Mouse (Mus musculus): ENCODE measurements around the gene Cyp2d10.

- TF ChIP-seq TCF12 (IDR thresholded peaks at IDR 0.05; ENCODE audit: insufficient read depth, poor library complexity, severe bottlenecking) (no peak), SRF (IDR thresholded peaks at IDR 0.05; ENCODE audit: control insufficient read depth, insufficient read length, low read depth) (no peak), MAX (IDR thresholded peaks at IDR 0.05; ENCODE audit: low read depth) (no peak), E2F4 (IDR thresholded peaks at IDR 0.05; ENCODE audit: insufficient read depth) (no peak), POLR2A (IDR thresholded peaks at IDR 0.05; ENCODE audit: insufficient read length, low read depth) (no peak), USF1 (IDR thresholded peaks at IDR 0.05; ENCODE audit: low read depth) (no peak), POLR2AphosphoS2 (IDR thresholded peaks at IDR 0.05; ENCODE audit: insufficient read length, low read depth) (no peak), CEBPB (IDR thresholded peaks at IDR 0.05; ENCODE audit: insufficient read depth, poor library complexity, severe bottlenecking) (no peak), MYOD1 (IDR thresholded peaks at IDR 0.05; ENCODE audit: control insufficient read depth in 1 of 3, insufficient read length in 2 of 3, low read depth in 2 of 3) (no peak), MYOG (IDR thresholded peaks at IDR 0.05; ENCODE audit: control insufficient read depth in 1 of 3, insufficient read depth in 1 of 3, insufficient read length in 2 of 3, low read depth in 2 of 3) (no peak), TCF3 (IDR thresholded peaks at IDR 0.05; ENCODE audit: insufficient read length, low read depth) (no peak), REST (IDR thresholded peaks at IDR 0.05; ENCODE audit: insufficient read depth, insufficient read length) (no peak)
These were observed 3.4 kb downstream of the Cyp2d10 start for GRCm38 (mm10) chr15:82403606-82404005.
